Mouse (Mus musculus) heart, embryonic 11.5 days (tissue): ENCODE measurements around the gene Cryab. TPM values are rescaled to one million over a fixed set of nuclear protein-coding genes. Genes with fewer than 3 reads are reported as not detected.

Source experiments
- ATAC-seq: fragments of 200-750 bp; cut with Nextera tagmentation; replicated peaks from 2 replicates; pipeline ENCODE4 v1.8.0; 2017; ENCODE audit warnings: moderate library complexity; ENCODE audit not compliant: insufficient number of reproducible peaks, low FRiP score, low TSS enrichment
- H3K27ac ChIP-seq: fragments of 300-500 bp; sonication (generic); 2 replicates; pipeline ENCODE4 v1.5.1; 2014; ENCODE audit warnings: mild to moderate bottlenecking, low read depth, low read length
- H3K27me3 ChIP-seq: fragments of 300-500 bp; sonication (generic); 2 replicates; pipeline ENCODE4 v1.6.1; 2014; ENCODE audit warnings: mild to moderate bottlenecking, low read length, mixed read lengths; ENCODE audit not compliant: control insufficient read depth, insufficient read depth
- H3K36me3 ChIP-seq: fragments of 300-500 bp; sonication (generic); 2 replicates; pipeline ENCODE4 v1.6.1; 2014; ENCODE audit warnings: mild to moderate bottlenecking, low read length, moderate library complexity, mixed read lengths; ENCODE audit not compliant: control insufficient read depth, insufficient read depth
- H3K4me1 ChIP-seq: fragments of 300-500 bp; sonication (generic); 2 replicates; pipeline ENCODE4 v1.6.1; 2014; ENCODE audit warnings: low read length; ENCODE audit not compliant: control insufficient read depth, insufficient read depth
- H3K4me2 ChIP-seq: fragments of 300-500 bp; sonication (generic); 2 replicates; pipeline ENCODE4 v1.6.1; 2014; ENCODE audit warnings: mild to moderate bottlenecking, moderate library complexity
- H3K4me3 ChIP-seq: fragments of 300-500 bp; sonication (generic); 2 replicates; pipeline ENCODE4 v1.5.1; 2014; ENCODE audit warnings: low read depth, low read length
- H3K9ac ChIP-seq: fragments of 300-500 bp; sonication (generic); 2 replicates; pipeline ENCODE4 v1.6.1; 2014; ENCODE audit warnings: mild to moderate bottlenecking, low read depth, low read length, moderate library complexity
- H3K9me3 ChIP-seq: fragments of 300-500 bp; sonication (generic); replicated peaks from 2 replicates; pipeline ENCODE4 v1.6.1; 2016; ENCODE audit warnings: low read length; ENCODE audit not compliant: control insufficient read depth
- WGBS: fragments of 180-500 bp; shearing (Covaris S2); extraction: QIAGEN DNeasy Blood & Tissue Kit; methylation state at CpG from one replicate; pipeline ENCODE4 v1.1.7; 2014; ENCODE audit not compliant: insufficient replicate concordance; 5-methylcytosine and 5-hydroxymethylcytosine counted together
- polyA plus RNA-seq: library from polyadenylated mRNA; unstranded; fragments of >200 nt; fragmentation: Nextera tagmentation; extraction: Ambion mirVana; gene quantifications from 2 replicates; pipeline ENCODE4 v1.2.1, GENCODE M21; 2014

Cryab gene
- polyA plus RNA-seq, 1 experiment from 2014 or later, result 878 TPM

- peaks cover 10% of the 10 kb centered on the region; the same call in 1 of the 2 replicates for H3K36me3 ChIP-seq
- H3K27ac ChIP-seq, result no peak overlapping the region
- 84% methylated on average over 5 of the region's 5 CpGs for WGBS
- H3K4me2 ChIP-seq, result no peak overlapping the region
- H3K4me1 ChIP-seq, result no peaks in the 10 kb centered on the region
- no peak overlapping the region for H3K9ac ChIP-seq
- no peaks in the 10 kb centered on the region for H3K9me3 ChIP-seq
- no peak for ATAC-seq
- no peak overlapping the region for H3K4me3 ChIP-seq
- no peaks in the 10 kb centered on the region for H3K27me3 ChIP-seq
Observed at GRCm38 (mm10) chr9:50798368-50798767, 47.2 kb downstream of the Cryab start.

DNA sequence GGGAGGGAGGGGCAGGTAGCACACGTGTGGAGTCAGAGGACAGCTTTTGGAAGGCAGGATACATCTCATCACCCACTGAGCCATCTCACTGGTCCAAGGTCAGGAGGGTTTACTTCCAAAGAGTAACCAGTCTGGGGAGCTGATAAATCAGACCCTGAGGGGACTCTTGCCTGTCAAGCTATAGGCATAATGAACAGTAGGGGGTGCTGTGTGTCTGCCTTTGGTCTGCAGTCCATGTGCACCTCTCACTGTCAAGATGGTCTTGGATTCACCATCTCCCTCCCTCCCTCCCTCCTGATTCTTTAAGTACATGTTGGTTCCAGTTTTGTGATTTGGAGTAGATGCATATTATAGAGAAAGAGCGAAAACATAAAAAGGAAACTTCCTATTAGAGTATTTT, 49.9 kb downstream of the Cryab start:
- peaks cover 15% of the 10 kb centered on the region for H3K36me3 ChIP-seq
- no peak for ATAC-seq
- H3K4me1 ChIP-seq, result no peaks in the 10 kb centered on the region
- no peaks in the 10 kb centered on the region for H3K27me3 ChIP-seq
- no peaks in the 10 kb centered on the region for H3K9me3 ChIP-seq
- H3K9ac ChIP-seq, result no peak overlapping the region
- WGBS, result 45% methylated on average over 2 of the region's 2 CpGs
- no peak overlapping the region for H3K4me3 ChIP-seq
- no peak overlapping the region for H3K27ac ChIP-seq
- H3K4me2 ChIP-seq, result no peak overlapping the region

GRCm38 (mm10) chr9:50803055-50803671, 52.0 kb downstream of the Cryab start:
- Histone ChIP-seq H3K4me2 (peak overlapping the region; percentile 16; the same call in 1 of the 2 replicates), H3K27me3 (no peaks in the 10 kb centered on the region), H3K27ac (peak overlapping the region; percentile 47), H3K4me1 (no peaks in the 10 kb centered on the region), H3K9me3 (no peaks in the 10 kb centered on the region), H3K4me3 (no peak overlapping the region), H3K9ac (no peak overlapping the region), H3K36me3 (peaks cover 23% of the 10 kb centered on the region)
- peak; percentile 93 for ATAC-seq
- 71% methylated on average over 7 of the region's 7 CpGs for WGBS

Other genes with a start within 250 kb of the Cryab start
- gene Pts, start 222.6 kb upstream of the Cryab start, polyA plus RNA-seq, result 83.3 and 87.9 TPM in 2 replicates
- gene Il18, start 196.5 kb upstream of the Cryab start, polyA plus RNA-seq, result 5.5 and 5.8 TPM in 2 replicates
- 0.10 and 0.20 TPM in 2 replicates for gene Bco2, start 196.1 kb upstream of the Cryab start, polyA plus RNA-seq
- gene Tex12, start 190.0 kb upstream of the Cryab start, polyA plus RNA-seq, result not detected in 2 replicates
- 572 and 623 TPM in 2 replicates for gene Sdhd, start 147.5 kb upstream of the Cryab start, polyA plus RNA-seq
- 292 and 318 TPM in 2 replicates for gene Timm8b, start 147.4 kb upstream of the Cryab start, polyA plus RNA-seq
- gene Pih1d2, start 134.0 kb upstream of the Cryab start, polyA plus RNA-seq, result 1.8 and 3.1 TPM in 2 replicates
- 20.2 and 21.3 TPM in 2 replicates for gene Nkapd1, start 133.9 kb upstream of the Cryab start, polyA plus RNA-seq
- gene Dlat, start 91.5 kb upstream of the Cryab start, polyA plus RNA-seq, result 122 and 144 TPM in 2 replicates
- 7.3 and 7.5 TPM in 2 replicates for gene Dixdc1, start 11.8 kb upstream of the Cryab start, polyA plus RNA-seq
- gene 2310030G06Rik, start 4.8 kb upstream of the Cryab start, polyA plus RNA-seq, result 7.7 and 9.4 TPM in 2 replicates
- gene Hspb2, start 1.0 kb downstream of the Cryab start, polyA plus RNA-seq, result 319 and 338 TPM in 2 replicates
- 9.8 and 9.9 TPM in 2 replicates for gene Fdxacb1, start 16.9 kb downstream of the Cryab start, polyA plus RNA-seq
- gene Alg9, start 23.7 kb downstream of the Cryab start, polyA plus RNA-seq, result 34.2 and 37.3 TPM in 2 replicates
- 22.2 and 22.9 TPM in 2 replicates for gene 1110032A03Rik, start 24.2 kb downstream of the Cryab start, polyA plus RNA-seq
- gene Ppp2r1b, start 94.0 kb downstream of the Cryab start, polyA plus RNA-seq, result 63.1 and 66.9 TPM in 2 replicates